Mouse (Mus musculus): ENCODE measurements at regions not wholly inside any gene's neighbourhood (a gene's known extent, or its start where the extent isn't known, plus 50 kb on each side); places are given as distances from the start of the nearest gene placed in this dataset.

- Histone ChIP-seq H3K36me3 (replicated peaks in 1 of 2; ENCODE audit: control insufficient read depth in 1 of 2, insufficient read depth in 1 of 2, low read length in 1 of 2) (no peaks in the 10 kb centered on the region), H3K9ac (ENCODE audit: insufficient read depth, low read depth) (no peak overlapping the region), H3K4me3 (replicated peaks in 1 of 3; ENCODE audit: low read depth in 2 of 3, low read length in 2 of 3, poor library complexity in 1 of 3) (no peak overlapping the region), H3K79me2 (replicated peaks; ENCODE audit: control insufficient read depth, extremely low read depth, insufficient read depth, poor library complexity, severe bottlenecking) (no peaks in the 10 kb centered on the region), H3K27me3 (replicated peaks) (no peaks in the 10 kb centered on the region), H3K4me2 (ENCODE audit: insufficient read depth, low read depth, poor library complexity, severe bottlenecking) (no peak overlapping the region), H3K27ac (ENCODE audit: insufficient read depth, low read depth) (no peak overlapping the region), H3K4me1 (ENCODE audit: control insufficient read depth in 1 of 2, insufficient read depth in 2 of 2) (no peaks in the 10 kb centered on the region), H3K9me3 (replicated peaks; ENCODE audit: low read length) (no peaks in the 10 kb centered on the region)
- no peak for DNase-seq (ENCODE audit: extremely low read depth)
- TF ChIP-seq ZNF384 (IDR thresholded peaks at IDR 0.05; ENCODE audit: low read depth, low read length) = no peak
- TF ChIP-seq TBP (conservative IDR thresholded peaks at IDR 0.05; ENCODE audit: low read depth, low read length) = no peak
- no peak for TF ChIP-seq SMC3 (IDR thresholded peaks at IDR 0.05; ENCODE audit: low read depth, low read length)
- no peak for TF ChIP-seq KAT2A (IDR thresholded peaks at IDR 0.05; ENCODE audit: insufficient replicate concordance, low read length)
- no peak for TF ChIP-seq JUND (conservative IDR thresholded peaks at IDR 0.05; ENCODE audit: low read depth, low read length)
- no peak for TF ChIP-seq BHLHE40 (IDR thresholded peaks at IDR 0.05; ENCODE audit: low read depth, low read length)
- TF ChIP-seq ZMIZ1 (IDR thresholded peaks at IDR 0.05; ENCODE audit: low read depth, low read length) = no peak
- TF ChIP-seq TCF12 (IDR thresholded peaks at IDR 0.05; ENCODE audit: low read depth, low read length) = no peak
- TF ChIP-seq ETS1 (conservative IDR thresholded peaks at IDR 0.05; ENCODE audit: low read depth, low read length) = no peak
- TF ChIP-seq CTCF (conservative IDR thresholded peaks at IDR 0.05 in 1 of 2, IDR thresholded peaks at IDR 0.05 in 1 of 2; ENCODE audit: low read depth in 2 of 2, low read length in 2 of 2) = no peak
- TF ChIP-seq PAX5 (IDR thresholded peaks at IDR 0.05; ENCODE audit: low read length) = no peak
- TF ChIP-seq MAFK (IDR thresholded peaks at IDR 0.05; ENCODE audit: insufficient replicate concordance, low read length) = no peak
- TF ChIP-seq USF1 (IDR thresholded peaks at IDR 0.05; ENCODE audit: low read depth, low read length) = no peak
- in situ Hi-C loops (cut with MboI; ENCODE audit: low pct_ligation_motif_present, low pct_unique_long_range_greater_than_20kb, low sequenced_read_pairs) = no loop called here
- dilution Hi-C loops (cut with MboI; ENCODE audit: extremely low pct_ligation_motif_present, extremely low pct_unique_long_range_greater_than_20kb, low sequenced_read_pairs) = no loop called here
These were observed 426.8 kb downstream of the Fat4 start for GRCm38 (mm10) chr3:39313563-39313962.

GRCm38 (mm10) chr3:39320851-39321250 lies 434.1 kb downstream of the Fat4 start:
- Histone ChIP-seq H3K27ac (ENCODE audit: insufficient read depth, low read depth) (no peak overlapping the region), H3K9me3 (replicated peaks; ENCODE audit: low read length) (no peaks in the 10 kb centered on the region), H3K27me3 (replicated peaks) (no peaks in the 10 kb centered on the region), H3K4me2 (ENCODE audit: insufficient read depth, low read depth, poor library complexity, severe bottlenecking) (no peak overlapping the region), H3K4me3 (replicated peaks in 1 of 3; ENCODE audit: low read depth in 2 of 3, low read length in 2 of 3, poor library complexity in 1 of 3) (no peak overlapping the region), H3K36me3 (replicated peaks in 1 of 2; ENCODE audit: control insufficient read depth in 1 of 2, insufficient read depth in 1 of 2, low read length in 1 of 2) (no peaks in the 10 kb centered on the region), H3K79me2 (replicated peaks; ENCODE audit: control insufficient read depth, extremely low read depth, insufficient read depth, poor library complexity, severe bottlenecking) (no peaks in the 10 kb centered on the region), H3K4me1 (ENCODE audit: control insufficient read depth in 1 of 2, insufficient read depth in 2 of 2) (peaks cover 0 to 10% of the 10 kb centered on the region in 2 experiments; a peak in 1 of 4 replicates), H3K9ac (ENCODE audit: insufficient read depth, low read depth) (no peak overlapping the region)
- no peak for DNase-seq (ENCODE audit: extremely low read depth)
- dilution Hi-C loops (cut with MboI; ENCODE audit: extremely low pct_ligation_motif_present, extremely low pct_unique_long_range_greater_than_20kb, low sequenced_read_pairs) = no loop called here
- in situ Hi-C loops (cut with MboI; ENCODE audit: low pct_ligation_motif_present, low pct_unique_long_range_greater_than_20kb, low sequenced_read_pairs) = no loop called here
- no peak for TF ChIP-seq SMC3 (IDR thresholded peaks at IDR 0.05; ENCODE audit: low read depth, low read length)

- TF ChIP-seq KAT2A (IDR thresholded peaks at IDR 0.05; ENCODE audit: insufficient replicate concordance, low read length) = no peak
- no peak for TF ChIP-seq MXI1 (IDR thresholded peaks at IDR 0.05; ENCODE audit: low read depth, low read length)
- TF ChIP-seq BHLHE40 (IDR thresholded peaks at IDR 0.05; ENCODE audit: low read depth, low read length) = no peak
- peak; percentile 16; the same call in 1 of the 2 replicates for TF ChIP-seq TCF12 (IDR thresholded peaks at IDR 0.05; ENCODE audit: low read depth, low read length)
- no peak for TF ChIP-seq SIN3A (IDR thresholded peaks at IDR 0.05; ENCODE audit: low read length)
- no peak for TF ChIP-seq NELFE (IDR thresholded peaks at IDR 0.05; ENCODE audit: low read depth, low read length)
- TF ChIP-seq POLR2AphosphoS2 (IDR thresholded peaks at IDR 0.05; ENCODE audit: low read depth, low read length) = no peak
- Histone ChIP-seq H3K27me3 (replicated peaks) (no peaks in the 10 kb centered on the region), H3K36me3 (replicated peaks in 1 of 2; ENCODE audit: control insufficient read depth in 1 of 2, insufficient read depth in 1 of 2, low read length in 1 of 2) (no peaks in the 10 kb centered on the region), H3K4me3 (replicated peaks in 1 of 3; ENCODE audit: low read depth in 2 of 3, low read length in 2 of 3, poor library complexity in 1 of 3) (no peak overlapping the region), H3K27ac (ENCODE audit: insufficient read depth, low read depth) (no peak overlapping the region), H3K4me2 (ENCODE audit: insufficient read depth, low read depth, poor library complexity, severe bottlenecking) (no peak overlapping the region), H3K4me1 (ENCODE audit: control insufficient read depth in 1 of 2, insufficient read depth in 2 of 2) (peaks cover 0 to 10% of the 10 kb centered on the region in 2 experiments; a peak in 1 of 4 replicates), H3K9ac (ENCODE audit: insufficient read depth, low read depth) (no peak overlapping the region), H3K9me3 (replicated peaks; ENCODE audit: low read length) (no peaks in the 10 kb centered on the region), H3K79me2 (replicated peaks; ENCODE audit: control insufficient read depth, extremely low read depth, insufficient read depth, poor library complexity, severe bottlenecking) (no peaks in the 10 kb centered on the region)
- in situ Hi-C loops (cut with MboI; ENCODE audit: low pct_ligation_motif_present, low pct_unique_long_range_greater_than_20kb, low sequenced_read_pairs) (no loop called here), dilution Hi-C loops (cut with MboI; ENCODE audit: extremely low pct_ligation_motif_present, extremely low pct_unique_long_range_greater_than_20kb, low sequenced_read_pairs) (no loop called here)
- peak; percentile 7 for DNase-seq (ENCODE audit: extremely low read depth)
These were observed 435.5 kb downstream of the Fat4 start for GRCm38 (mm10) chr3:39322225-39322624.
